Mouse (Mus musculus): Measurements from ENCODE around the gene Lpp. TPM values are rescaled to one million over a fixed set of nuclear protein-coding genes. Genes with fewer than 3 reads are reported as not detected.

Lpp gene
- total and polyA plus RNA-seq, 3 experiments, result 0.64 to 1.2 (median 0.68) TPM

- Histone ChIP-seq H3K79me2 (replicated peaks; ENCODE audit: control insufficient read depth, extremely low read depth, insufficient read depth, poor library complexity, severe bottlenecking) (no peaks in the 10 kb centered on the region), H3K9me3 (replicated peaks; ENCODE audit: low read length) (no peaks in the 10 kb centered on the region), H3K9ac (ENCODE audit: insufficient read depth, low read depth) (no peak overlapping the region), H3K27ac (ENCODE audit: insufficient read depth, low read depth) (no peak overlapping the region), H3K4me2 (ENCODE audit: insufficient read depth, low read depth, poor library complexity, severe bottlenecking) (no peak overlapping the region), H3K4me1 (ENCODE audit: control insufficient read depth in 1 of 2, insufficient read depth in 2 of 2) (peaks cover 4 to 23% of the 10 kb centered on the region in 2 experiments; a peak in 3 of 4 replicates), H3K27me3 (replicated peaks) (no peaks in the 10 kb centered on the region), H3K36me3 (replicated peaks in 1 of 2; ENCODE audit: control insufficient read depth in 1 of 2, insufficient read depth in 1 of 2, low read length in 1 of 2) (no peaks in the 10 kb centered on the region), H3K4me3 (replicated peaks in 1 of 3; ENCODE audit: low read depth in 2 of 3, low read length in 2 of 3, poor library complexity in 1 of 3) (no peak overlapping the region)
- TF ChIP-seq CTCF (conservative IDR thresholded peaks at IDR 0.05 in 1 of 2, IDR thresholded peaks at IDR 0.05 in 1 of 2; ENCODE audit: low read depth in 2 of 2, low read length in 2 of 2), result peak; percentile 11 to 70; a peak in 2 of 4 replicates
- no peak for TF ChIP-seq TCF12 (IDR thresholded peaks at IDR 0.05; ENCODE audit: low read depth, low read length)
- TF ChIP-seq RAD21 (IDR thresholded peaks at IDR 0.05; ENCODE audit: low read depth, low read length), result peak; percentile 49
- TF ChIP-seq SMC3 (IDR thresholded peaks at IDR 0.05; ENCODE audit: low read depth, low read length), result peak; percentile 78
- in situ Hi-C loops (cut with MboI; ENCODE audit: low pct_ligation_motif_present, low pct_unique_long_range_greater_than_20kb, low sequenced_read_pairs), result loop anchor here (10.0 kb wide), 1 partner anchor 181 kb away; no protein-coding TSS in a partner anchor
- no peak for DNase-seq (ENCODE audit: extremely low read depth)
- dilution Hi-C loops (cut with MboI; ENCODE audit: extremely low pct_ligation_motif_present, extremely low pct_unique_long_range_greater_than_20kb, low sequenced_read_pairs), result no loop called here
Observed at GRCm38 (mm10) chr16:24884017-24884416, 490.7 kb downstream of the Lpp start.

- TF ChIP-seq MYC (IDR thresholded peaks at IDR 0.05; ENCODE audit: low read depth, low read length), result no peak
- peaks cover 4 to 17% of the 10 kb centered on the region in 2 experiments; a peak in 3 of 4 replicates for H3K4me1 ChIP-seq (ENCODE audit: control insufficient read depth in 1 of 2, insufficient read depth in 2 of 2)
- H3K9me3 ChIP-seq (replicated peaks; ENCODE audit: low read length), result no peaks in the 10 kb centered on the region
- no peak overlapping the region for H3K4me3 ChIP-seq (replicated peaks in 1 of 3; ENCODE audit: low read depth in 2 of 3, low read length in 2 of 3, poor library complexity in 1 of 3)
- dilution Hi-C loops (cut with MboI; ENCODE audit: extremely low pct_ligation_motif_present, extremely low pct_unique_long_range_greater_than_20kb, low sequenced_read_pairs) (no loop called here), in situ Hi-C loops (cut with MboI; ENCODE audit: low pct_ligation_motif_present, low pct_unique_long_range_greater_than_20kb, low sequenced_read_pairs) (loop anchor here (10.0 kb wide), 1 partner anchor 178 kb away; no protein-coding TSS in a partner anchor)
- no peaks in the 10 kb centered on the region for H3K79me2 ChIP-seq (replicated peaks; ENCODE audit: control insufficient read depth, extremely low read depth, insufficient read depth, poor library complexity, severe bottlenecking)
- H3K4me2 ChIP-seq (ENCODE audit: insufficient read depth, low read depth, poor library complexity, severe bottlenecking), result 0 out of 2 replicates have a peak overlapping the region, but pooled peaks have one; percentile 14
- no peaks in the 10 kb centered on the region for H3K27me3 ChIP-seq (replicated peaks)
- no peak for DNase-seq (ENCODE audit: extremely low read depth)
- H3K27ac ChIP-seq (ENCODE audit: insufficient read depth, low read depth), result no peak overlapping the region
- H3K9ac ChIP-seq (ENCODE audit: insufficient read depth, low read depth), result no peak overlapping the region
- no peaks in the 10 kb centered on the region for H3K36me3 ChIP-seq (replicated peaks in 1 of 2; ENCODE audit: control insufficient read depth in 1 of 2, insufficient read depth in 1 of 2, low read length in 1 of 2)
Observed at GRCm38 (mm10) chr16:24886346-24886745, 493.0 kb downstream of the Lpp start.

GRCm38 (mm10) chr16:24886943-24887342, 493.6 kb downstream of the Lpp start:
- DNase-seq (ENCODE audit: extremely low read depth), result peak; percentile 42
- in situ Hi-C loops (cut with MboI; ENCODE audit: low pct_ligation_motif_present, low pct_unique_long_range_greater_than_20kb, low sequenced_read_pairs), result loop anchor here (10.0 kb wide), 1 partner anchor 178 kb away; no protein-coding TSS in a partner anchor
- Histone ChIP-seq H3K36me3 (replicated peaks in 1 of 2; ENCODE audit: control insufficient read depth in 1 of 2, insufficient read depth in 1 of 2, low read length in 1 of 2) (no peaks in the 10 kb centered on the region), H3K9ac (ENCODE audit: insufficient read depth, low read depth) (no peak overlapping the region), H3K9me3 (replicated peaks; ENCODE audit: low read length) (no peaks in the 10 kb centered on the region), H3K79me2 (replicated peaks; ENCODE audit: control insufficient read depth, extremely low read depth, insufficient read depth, poor library complexity, severe bottlenecking) (no peaks in the 10 kb centered on the region), H3K27ac (ENCODE audit: insufficient read depth, low read depth) (no peak overlapping the region), H3K4me1 (ENCODE audit: control insufficient read depth in 1 of 2, insufficient read depth in 2 of 2) (peaks cover 4 to 17% of the 10 kb centered on the region in 2 experiments; a peak in 3 of 4 replicates), H3K4me2 (ENCODE audit: insufficient read depth, low read depth, poor library complexity, severe bottlenecking) (peak overlapping the region; percentile 14; the same call in 1 of the 2 replicates), H3K27me3 (replicated peaks) (no peaks in the 10 kb centered on the region), H3K4me3 (replicated peaks in 1 of 3; ENCODE audit: low read depth in 2 of 3, low read length in 2 of 3, poor library complexity in 1 of 3) (no peak overlapping the region)
- dilution Hi-C loops (cut with MboI; ENCODE audit: extremely low pct_ligation_motif_present, extremely low pct_unique_long_range_greater_than_20kb, low sequenced_read_pairs), result no loop called here
- TF ChIP-seq EP300 (IDR thresholded peaks at IDR 0.05; ENCODE audit: low read length), result peak; percentile 60
- TF ChIP-seq ETS1 (conservative IDR thresholded peaks at IDR 0.05; ENCODE audit: low read depth, low read length), result 0 out of 2 replicates have a peak, but pooled peaks have one; percentile 15
- peak; percentile 30; the same call in 1 of the 2 replicates for TF ChIP-seq IRF4 (IDR thresholded peaks at IDR 0.05; ENCODE audit: low read depth, low read length)
- TF ChIP-seq RAD21 (IDR thresholded peaks at IDR 0.05; ENCODE audit: low read depth, low read length), result no peak
- TF ChIP-seq ZMIZ1 (IDR thresholded peaks at IDR 0.05; ENCODE audit: low read depth, low read length), result no peak
- 0 out of 2 replicates have a peak, but pooled peaks have one; percentile 22 for TF ChIP-seq MAFK (IDR thresholded peaks at IDR 0.05; ENCODE audit: insufficient replicate concordance, low read length)
- no peak for TF ChIP-seq MYC (IDR thresholded peaks at IDR 0.05; ENCODE audit: low read depth, low read length)
- TF ChIP-seq POLR2A (IDR thresholded peaks at IDR 0.05; ENCODE audit: low read depth, low read length), result no peak
- TF ChIP-seq RCOR1 (conservative IDR thresholded peaks at IDR 0.05; ENCODE audit: low read depth, low read length), result no peak
- TF ChIP-seq CHD2 (IDR thresholded peaks at IDR 0.05; ENCODE audit: low read length), result peak; percentile 72
- TF ChIP-seq ZC3H11A (IDR thresholded peaks at IDR 0.05; ENCODE audit: low read depth, low read length), result no peak
- peak; percentile 87 for TF ChIP-seq TCF12 (IDR thresholded peaks at IDR 0.05; ENCODE audit: low read depth, low read length)
- no peak for TF ChIP-seq MEF2A (IDR thresholded peaks at IDR 0.05; ENCODE audit: borderline replicate concordance, low read depth, low read length)

Data from CH12.LX (cell line).